Mouse (Mus musculus) brain, embryonic 14.5 days (tissue): ENCODE data around the gene Fam83f.

Experiments used
- CTCF ChIP-seq: fragments of 200-500 bp; IDR thresholded peaks from 2 replicates; pipeline ENCODE4 v1.5.1; 2012; ENCODE audit warnings: inconsistent platforms, mild to moderate bottlenecking, moderate library complexity, borderline replicate concordance; ENCODE audit not compliant: insufficient read depth, insufficient read length; ENCODE audit errors: extremely low read depth
- POLR2A ChIP-seq: fragments of 200-500 bp; IDR thresholded peaks from 2 replicates; pipeline ENCODE4 v1.6.1; 2012; ENCODE audit warnings: mild to moderate bottlenecking, inconsistent platforms, borderline replicate concordance; ENCODE audit not compliant: poor library complexity, insufficient read depth, insufficient read length, severe bottlenecking; ENCODE audit errors: extremely low read depth

DNA sequence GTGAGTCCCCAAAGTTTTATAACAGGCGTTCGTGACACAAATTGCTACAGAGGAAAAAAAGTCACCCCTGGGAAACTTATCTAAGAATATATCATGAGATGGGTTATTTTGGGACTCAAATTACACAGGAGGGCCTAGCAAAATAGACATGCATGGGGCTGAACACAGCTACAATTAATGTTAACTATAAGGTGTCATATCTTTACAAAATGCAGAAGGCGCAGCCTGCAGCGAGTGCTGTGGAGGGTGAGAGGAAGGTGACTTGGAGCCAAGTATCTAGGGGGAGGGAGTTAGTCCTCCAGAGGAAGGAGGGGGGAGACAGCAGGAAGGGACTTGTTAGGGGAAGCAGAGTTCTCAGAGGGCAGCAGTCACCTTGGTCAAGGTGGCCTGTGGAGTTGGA, 7.2 kb upstream of the Fam83f start:
- no peak for TF ChIP-seq CTCF
- TF ChIP-seq POLR2A: no peak
